Mouse (Mus musculus) cortical plate, adult 2 months (tissue): ENCODE measurements around the gene H2afy2. TPM values are rescaled to one million over a fixed set of nuclear protein-coding genes. Genes with fewer than 3 reads are reported as not detected.

Experiments used
- H3K27ac ChIP-seq: fragments of 200-500 bp; 2 replicates; pipeline ENCODE4 v1.5.1; 2012; ENCODE audit warnings: low read length, control low read depth, inconsistent platforms; ENCODE audit not compliant: insufficient read depth
- H3K4me1 ChIP-seq: fragments of 200-500 bp; 2 replicates; pipeline ENCODE4 v1.6.1; 2011; ENCODE audit warnings: low read length; ENCODE audit not compliant: control insufficient read depth, insufficient read depth
- H3K4me3 ChIP-seq: fragments of 200-500 bp; 2 replicates; pipeline ENCODE4 v1.5.1; 2011; ENCODE audit warnings: mild to moderate bottlenecking, low read length, control low read depth; ENCODE audit not compliant: insufficient read depth
- CTCF ChIP-seq: fragments of 200-500 bp; IDR thresholded peaks from 2 replicates; pipeline ENCODE4 v1.5.1; 2011; ENCODE audit warnings: mild to moderate bottlenecking, control low read depth, low read length; ENCODE audit not compliant: insufficient read depth; ENCODE audit errors: extremely low read depth
- POLR2A ChIP-seq: fragments of 200-500 bp; IDR thresholded peaks from 2 replicates; pipeline ENCODE4 v1.6.1; 2011; ENCODE audit warnings: mild to moderate bottlenecking, low read length, control low read depth; ENCODE audit not compliant: insufficient read depth; ENCODE audit errors: extremely low read depth
- polyA plus RNA-seq: library from polyadenylated mRNA; depleted of rRNA; stranded (reverse); fragments of >200 nt; gene quantifications from 2 replicates; pipeline ENCODE4 v1.2.3, GENCODE M21; 2012

The H2afy2 gene
- polyA plus RNA-seq, 1 experiment: 17.9 TPM

- H3K27ac ChIP-seq: no peak overlapping the region
- H3K4me3 ChIP-seq: no peak overlapping the region
- H3K4me1 ChIP-seq: no peaks in the 10 kb centered on the region
- TF ChIP-seq CTCF (no peak), POLR2A (no peak)
Observed at GRCm38 (mm10) chr10:61787541-61788313, 3.8 kb upstream of the H2afy2 start.

GRCm38 (mm10) chr10:61784414-61784813, 467 bp upstream of the H2afy2 start:
- H3K27ac ChIP-seq: no peak overlapping the region
- no peaks in the 10 kb centered on the region for H3K4me1 ChIP-seq
- H3K4me3 ChIP-seq: peak overlapping the region; percentile 91
- TF ChIP-seq CTCF: no peak
- TF ChIP-seq POLR2A: no peak

- peak overlapping the region; percentile 77 for H3K27ac ChIP-seq
- TF ChIP-seq POLR2A: peak; percentile 65; the same call in 1 of the 2 replicates
- TF ChIP-seq CTCF: peak; percentile 49
- peak overlapping the region; percentile 91 for H3K4me3 ChIP-seq
- no peaks in the 10 kb centered on the region for H3K4me1 ChIP-seq
Observed at GRCm38 (mm10) chr10:61782799-61783611, 942 bp downstream of the H2afy2 start.

GRCm38 (mm10) chr10:61781461-61782128, 2.4 kb downstream of the H2afy2 start:
- Histone ChIP-seq H3K4me1 (no peaks in the 10 kb centered on the region), H3K4me3 (no peak overlapping the region), H3K27ac (no peak overlapping the region)
- no peak for TF ChIP-seq POLR2A
- TF ChIP-seq CTCF: no peak

- Histone ChIP-seq H3K4me3 (no peak overlapping the region), H3K4me1 (no peaks in the 10 kb centered on the region), H3K27ac (no peak overlapping the region)
- TF ChIP-seq POLR2A (no peak), CTCF (no peak)
Observed at GRCm38 (mm10) chr10:61766806-61767205, 17.1 kb downstream of the H2afy2 start.

GRCm38 (mm10) chr10:61765558-61765957, 18.4 kb downstream of the H2afy2 start:
- H3K4me3 ChIP-seq: no peak overlapping the region
- no peak overlapping the region for H3K27ac ChIP-seq
- TF ChIP-seq POLR2A (no peak), CTCF (no peak)
- no peaks in the 10 kb centered on the region for H3K4me1 ChIP-seq

GRCm38 (mm10) chr10:61764689-61765088, 19.3 kb downstream of the H2afy2 start:
- TF ChIP-seq CTCF: no peak
- no peak for TF ChIP-seq POLR2A
- H3K27ac ChIP-seq: no peak overlapping the region
- H3K4me1 ChIP-seq: no peaks in the 10 kb centered on the region; the same call in 1 of the 2 replicates
- H3K4me3 ChIP-seq: no peak overlapping the region

- H3K27ac ChIP-seq: no peak overlapping the region
- H3K4me3 ChIP-seq: no peak overlapping the region
- TF ChIP-seq POLR2A (no peak), CTCF (no peak)
- H3K4me1 ChIP-seq: peaks cover 2% of the 10 kb centered on the region; the same call in 1 of the 2 replicates
Observed at GRCm38 (mm10) chr10:61759869-61760268, 24.1 kb downstream of the H2afy2 start.

- H3K4me1 ChIP-seq: peaks cover 2% of the 10 kb centered on the region; the same call in 1 of the 2 replicates
- TF ChIP-seq CTCF: no peak
- no peak for TF ChIP-seq POLR2A
- H3K4me3 ChIP-seq: no peak overlapping the region
- H3K27ac ChIP-seq: no peak overlapping the region
Observed at GRCm38 (mm10) chr10:61758904-61759303, 25.0 kb downstream of the H2afy2 start.
